Mouse (Mus musculus): ENCODE results near the gene Atp8b4. TPM values are rescaled to one million over a fixed set of nuclear protein-coding genes. Genes with fewer than 3 reads are reported as not detected.

Gene Atp8b4
- polyA plus RNA-seq, 1 experiment from 2014 or later, result 0.12 TPM

DNA sequence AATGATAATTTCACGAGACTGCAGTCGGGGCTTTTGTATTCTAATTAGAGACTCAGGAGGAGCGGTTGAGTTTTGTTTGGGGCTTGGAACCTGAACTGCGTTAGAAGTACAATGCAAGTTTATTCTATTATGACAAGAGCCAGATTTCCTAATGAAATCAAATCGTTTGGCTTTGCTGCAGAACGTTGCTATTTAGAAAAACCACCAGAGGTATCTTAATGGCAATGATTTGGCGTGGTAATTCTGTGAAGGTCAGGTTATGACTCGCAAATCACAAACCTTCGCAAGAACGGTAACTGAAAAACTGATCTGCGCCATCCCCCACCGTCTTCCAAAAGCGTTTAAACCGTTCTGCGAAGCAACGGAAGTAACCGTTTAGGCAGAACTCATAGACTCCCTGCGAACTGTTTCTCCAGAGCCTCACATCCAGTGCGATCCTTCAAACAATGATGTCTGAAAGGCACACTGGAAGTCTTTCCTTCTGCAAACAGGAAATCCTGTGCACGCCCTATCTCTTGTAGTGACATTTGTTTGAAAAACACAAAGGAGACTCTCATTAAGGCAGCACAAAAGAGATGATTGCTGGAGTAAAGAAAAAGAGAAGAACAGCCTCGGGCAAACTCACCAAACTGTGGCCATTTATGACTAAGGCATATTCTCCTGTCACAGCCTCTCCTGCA is 139.2 kb downstream of the Atp8b4 start:
- WGBS, result 73% methylated on average over 21 of the region's 21 CpGs
- Histone ChIP-seq H3K4me1 (peaks cover 4% of the 10 kb centered on the region), H3K4me3 (no peak overlapping the region), H3K27me3 (ENCODE audit: low read depth, poor library complexity, severe bottlenecking) (no peaks in the 10 kb centered on the region), H3K9me3 (replicated peaks) (no peaks in the 10 kb centered on the region), H3K36me3 (no peaks in the 10 kb centered on the region), H3K27ac (replicated peaks) (no peak overlapping the region)
- DNase-seq (ENCODE audit: low spot score), result no peak

DNA sequence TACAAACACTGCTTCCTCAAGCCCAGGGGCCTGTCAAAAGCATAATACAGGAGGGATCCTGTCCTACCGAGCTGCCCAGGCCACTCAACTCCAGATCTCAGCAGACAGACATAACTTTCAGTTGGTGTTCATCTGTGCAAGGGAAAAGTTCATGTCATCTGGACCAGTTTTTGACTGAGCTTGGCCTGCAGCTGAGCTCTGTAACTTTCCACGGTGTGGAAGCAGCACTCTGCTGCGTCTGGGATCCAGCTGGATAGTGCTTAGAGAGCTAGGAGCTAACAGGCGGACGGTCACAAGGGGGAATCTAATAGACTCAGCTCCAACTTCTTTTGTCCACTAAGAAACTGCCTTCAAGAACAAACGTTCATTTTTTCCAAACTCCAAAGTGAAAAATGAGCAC is 139.8 kb downstream of the Atp8b4 start:
- no peaks in the 10 kb centered on the region for H3K36me3 ChIP-seq
- no peak for DNase-seq (ENCODE audit: low spot score)
- H3K9me3 ChIP-seq (replicated peaks), result no peaks in the 10 kb centered on the region
- no peaks in the 10 kb centered on the region for H3K27me3 ChIP-seq (ENCODE audit: low read depth, poor library complexity, severe bottlenecking)
- H3K27ac ChIP-seq (replicated peaks), result no peak overlapping the region
- 62% methylated on average over 6 of the region's 6 CpGs for WGBS
- H3K4me3 ChIP-seq, result no peak overlapping the region
- peaks cover 4% of the 10 kb centered on the region for H3K4me1 ChIP-seq

GRCm38 (mm10) chr2:126359965-126360364 is 140.5 kb downstream of the Atp8b4 start:
- Histone ChIP-seq H3K4me1 (peaks cover 4% of the 10 kb centered on the region), H3K27me3 (ENCODE audit: low read depth, poor library complexity, severe bottlenecking) (no peaks in the 10 kb centered on the region), H3K4me3 (no peak overlapping the region), H3K27ac (replicated peaks) (no peak overlapping the region), H3K9me3 (replicated peaks) (no peaks in the 10 kb centered on the region), H3K36me3 (no peaks in the 10 kb centered on the region)
- no peak for DNase-seq (ENCODE audit: low spot score)
- 83% methylated on average over 3 of the region's 3 CpGs for WGBS

DNA sequence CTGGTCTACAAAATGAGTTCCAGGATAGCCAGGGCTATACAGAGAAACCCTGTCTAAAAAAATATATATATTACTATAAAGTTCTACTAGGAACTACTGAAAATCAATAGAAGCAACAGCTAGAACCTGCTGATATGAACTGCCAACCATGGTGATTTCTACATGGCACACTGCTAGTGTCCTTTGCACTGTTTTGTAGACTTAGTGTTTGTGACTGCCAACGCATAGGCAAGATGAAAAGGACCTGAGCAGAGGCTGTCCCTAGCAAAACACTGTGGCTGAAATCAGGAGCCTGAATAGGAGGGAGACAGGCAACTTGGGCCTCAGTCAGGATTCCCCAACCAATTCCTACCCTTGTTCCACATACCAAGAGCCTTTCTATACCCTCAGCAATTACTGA is 141.2 kb downstream of the Atp8b4 start:
- H3K27ac ChIP-seq (replicated peaks), result no peak overlapping the region
- H3K9me3 ChIP-seq (replicated peaks), result no peaks in the 10 kb centered on the region
- 81% methylated on average over 1 of the region's 1 CpGs for WGBS
- H3K4me1 ChIP-seq, result peaks cover 4% of the 10 kb centered on the region
- H3K27me3 ChIP-seq (ENCODE audit: low read depth, poor library complexity, severe bottlenecking), result no peaks in the 10 kb centered on the region
- no peak overlapping the region for H3K4me3 ChIP-seq
- no peak for DNase-seq (ENCODE audit: low spot score)
- no peaks in the 10 kb centered on the region for H3K36me3 ChIP-seq

DNA sequence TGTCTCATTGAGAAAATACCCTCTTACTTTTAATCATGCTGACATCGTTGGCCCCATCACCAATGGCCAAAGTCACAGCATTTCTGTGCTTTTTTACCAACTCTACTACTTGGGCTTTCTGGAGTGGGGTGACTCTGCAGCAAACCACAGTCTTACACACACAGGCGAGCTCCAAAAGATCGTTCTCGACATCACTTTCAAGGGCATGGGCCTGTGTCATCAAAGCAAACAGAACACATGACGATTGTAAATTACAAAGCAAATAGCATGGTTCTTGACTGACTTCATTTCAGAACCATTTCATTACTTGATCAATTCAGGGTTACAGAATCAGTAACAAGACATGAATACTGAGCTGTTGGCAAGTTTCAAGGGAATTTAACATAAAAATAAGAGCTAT is 141.7 kb downstream of the Atp8b4 start:
- Histone ChIP-seq H3K9me3 (replicated peaks) (no peaks in the 10 kb centered on the region), H3K36me3 (no peaks in the 10 kb centered on the region), H3K4me1 (peaks cover 4% of the 10 kb centered on the region), H3K27ac (replicated peaks) (no peak overlapping the region), H3K4me3 (no peak overlapping the region), H3K27me3 (ENCODE audit: low read depth, poor library complexity, severe bottlenecking) (no peaks in the 10 kb centered on the region)
- no peak for DNase-seq (ENCODE audit: low spot score)
- 91% methylated on average over 5 of the region's 5 CpGs for WGBS

GRCm38 (mm10) chr2:126355259-126355658 is 145.2 kb downstream of the Atp8b4 start:
- no peak overlapping the region for H3K4me3 ChIP-seq
- 100% methylated on average over 2 of the region's 2 CpGs for WGBS
- H3K4me1 ChIP-seq, result no peaks in the 10 kb centered on the region
- no peaks in the 10 kb centered on the region for H3K9me3 ChIP-seq (replicated peaks)
- H3K27me3 ChIP-seq (ENCODE audit: low read depth, poor library complexity, severe bottlenecking), result no peaks in the 10 kb centered on the region
- no peak for DNase-seq (ENCODE audit: low spot score)
- H3K27ac ChIP-seq (replicated peaks), result no peak overlapping the region
- no peaks in the 10 kb centered on the region for H3K36me3 ChIP-seq

DNA sequence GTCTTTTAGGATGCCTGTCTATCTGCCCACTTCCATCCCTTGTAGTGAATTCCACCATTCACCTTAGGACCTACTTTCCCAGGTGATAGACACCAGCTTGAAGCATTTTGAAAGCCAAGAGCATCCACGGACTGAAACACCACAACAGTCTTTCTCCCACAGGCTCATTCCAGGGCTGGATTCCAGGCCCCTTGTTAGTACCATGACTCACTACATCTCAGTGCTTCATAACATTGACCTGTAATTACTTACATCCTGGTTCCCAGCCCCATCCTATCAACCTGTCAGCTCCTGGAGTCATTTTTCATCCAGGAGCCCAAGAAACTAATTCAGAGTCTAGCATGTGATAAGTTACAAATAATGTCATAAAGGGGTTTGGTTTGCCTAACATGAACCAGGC is 148.7 kb downstream of the Atp8b4 start:
- Histone ChIP-seq H3K36me3 (no peaks in the 10 kb centered on the region), H3K27ac (replicated peaks) (no peak overlapping the region), H3K4me3 (no peak overlapping the region), H3K27me3 (ENCODE audit: low read depth, poor library complexity, severe bottlenecking) (no peaks in the 10 kb centered on the region), H3K9me3 (replicated peaks) (no peaks in the 10 kb centered on the region), H3K4me1 (no peaks in the 10 kb centered on the region)
- 88% methylated on average over 1 of the region's 1 CpGs for WGBS
- no peak for DNase-seq (ENCODE audit: low spot score)

DNA sequence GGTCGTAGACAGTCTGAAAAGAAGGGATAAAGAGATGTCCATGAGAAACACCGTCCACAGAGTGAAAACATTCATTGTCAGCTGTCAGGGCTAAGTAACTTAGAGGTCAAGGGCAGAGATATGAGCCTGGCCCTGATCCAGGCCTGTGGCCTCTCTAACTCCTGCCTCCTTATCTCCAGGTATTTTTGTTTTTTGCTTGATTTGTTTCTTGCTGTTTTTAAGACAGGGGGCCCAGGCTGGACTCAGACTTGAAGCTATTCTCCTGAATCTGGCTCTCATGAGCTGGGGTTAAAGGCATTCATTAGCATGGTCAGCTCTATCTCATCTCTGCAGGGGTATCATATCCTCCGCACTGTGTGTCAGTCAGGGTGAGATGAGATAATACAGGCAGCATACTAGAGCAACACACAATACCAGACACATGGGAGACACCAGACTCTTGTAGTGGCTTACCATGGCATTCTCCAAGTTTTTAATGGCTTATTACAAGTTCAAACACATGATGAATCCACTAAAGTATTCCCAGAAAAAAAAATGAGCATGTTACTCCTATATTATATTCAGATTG is 157.4 kb downstream of the Atp8b4 start:
- Histone ChIP-seq H3K4me3 (no peak overlapping the region), H3K27ac (replicated peaks) (no peak overlapping the region), H3K4me1 (peaks cover 5% of the 10 kb centered on the region; the same call in 1 of the 2 replicates), H3K36me3 (no peaks in the 10 kb centered on the region), H3K27me3 (ENCODE audit: low read depth, poor library complexity, severe bottlenecking) (no peaks in the 10 kb centered on the region), H3K9me3 (replicated peaks) (no peaks in the 10 kb centered on the region)
- no peak for DNase-seq (ENCODE audit: low spot score)
- 85% methylated on average over 3 of the region's 3 CpGs for WGBS

- no peak overlapping the region for H3K27ac ChIP-seq (replicated peaks)
- 94% methylated on average over 8 of the region's 8 CpGs for WGBS
These were observed 159.0 kb downstream of the Atp8b4 start for GRCm38 (mm10) chr2:126341521-126341920.

DNA sequence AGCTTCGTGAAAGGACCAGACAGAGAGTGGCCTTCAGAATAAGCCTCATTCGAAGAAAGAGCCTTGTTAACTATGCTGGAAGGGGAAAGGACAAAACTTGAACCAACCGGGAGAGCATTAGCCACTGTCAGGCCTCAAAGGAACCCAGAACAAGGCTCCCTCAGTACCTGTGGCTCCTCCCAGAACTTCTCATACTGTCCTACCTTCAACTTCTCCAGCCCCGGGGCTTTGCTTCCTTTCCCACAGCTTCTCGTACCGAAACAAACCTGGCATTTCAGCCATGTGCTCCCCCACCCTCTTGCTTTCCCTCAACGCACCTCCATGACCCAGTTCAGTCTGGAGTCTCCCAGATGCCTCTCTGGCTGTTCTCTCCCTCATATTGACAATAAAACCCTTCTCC is 160.3 kb downstream of the Atp8b4 start:
- H3K9me3 ChIP-seq (replicated peaks), result no peaks in the 10 kb centered on the region
- H3K4me3 ChIP-seq, result no peak overlapping the region
- H3K27me3 ChIP-seq (ENCODE audit: low read depth, poor library complexity, severe bottlenecking), result no peaks in the 10 kb centered on the region
- H3K36me3 ChIP-seq, result no peaks in the 10 kb centered on the region
- no peak overlapping the region for H3K27ac ChIP-seq (replicated peaks)
- whole genome bisulfite sequencing, result 88% methylated on average over 7 of the region's 7 CpGs
- DNase-seq (ENCODE audit: low spot score), result no peak
- H3K4me1 ChIP-seq, result peaks cover 5% of the 10 kb centered on the region; the same call in 1 of the 2 replicates

More at GRCm38 (mm10) chr2:126341521-126341920, 159.0 kb downstream of the Atp8b4 start:
- no peak overlapping the region for H3K4me3 ChIP-seq
- no peak for DNase-seq (ENCODE audit: low spot score)
- peaks cover 5% of the 10 kb centered on the region; the same call in 1 of the 2 replicates for H3K4me1 ChIP-seq
- no peaks in the 10 kb centered on the region for H3K36me3 ChIP-seq
- H3K9me3 ChIP-seq (replicated peaks), result no peaks in the 10 kb centered on the region
- H3K27me3 ChIP-seq (ENCODE audit: low read depth, poor library complexity, severe bottlenecking), result no peaks in the 10 kb centered on the region

GRCm38 (mm10) chr2:126339516-126339915 is 161.0 kb downstream of the Atp8b4 start:
- Histone ChIP-seq H3K27me3 (ENCODE audit: low read depth, poor library complexity, severe bottlenecking) (no peaks in the 10 kb centered on the region), H3K27ac (replicated peaks) (no peak overlapping the region), H3K4me1 (peaks cover 5% of the 10 kb centered on the region; the same call in 1 of the 2 replicates), H3K9me3 (replicated peaks) (no peaks in the 10 kb centered on the region), H3K36me3 (no peaks in the 10 kb centered on the region), H3K4me3 (no peak overlapping the region)
- DNase-seq (ENCODE audit: low spot score), result no peak
- 68% methylated on average over 8 of the region's 8 CpGs for WGBS

DNA sequence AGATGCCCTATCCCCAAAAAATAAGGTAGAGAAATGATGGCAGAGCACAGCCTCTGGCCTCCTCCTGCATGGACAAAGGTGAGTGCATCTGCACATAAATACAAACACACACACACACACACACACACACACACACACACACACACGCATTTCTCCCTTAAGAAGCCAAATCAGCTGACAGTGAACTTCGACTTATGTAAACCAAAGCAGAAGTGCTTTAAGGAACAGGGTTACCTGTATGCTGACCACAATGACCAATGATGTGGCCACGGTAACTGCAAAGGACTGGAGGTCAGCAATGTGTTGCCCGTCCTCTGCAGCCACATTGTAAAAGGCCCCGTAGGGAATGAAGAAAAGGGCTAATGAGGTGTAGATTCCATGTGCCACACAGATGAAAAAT is 163.3 kb downstream of the Atp8b4 start:
- no peak for DNase-seq (ENCODE audit: low spot score)
- Histone ChIP-seq H3K9me3 (replicated peaks) (no peaks in the 10 kb centered on the region), H3K36me3 (no peaks in the 10 kb centered on the region), H3K27ac (replicated peaks) (no peak overlapping the region), H3K4me1 (peaks cover 5% of the 10 kb centered on the region; the same call in 1 of the 2 replicates), H3K27me3 (ENCODE audit: low read depth, poor library complexity, severe bottlenecking) (no peaks in the 10 kb centered on the region), H3K4me3 (no peak overlapping the region)
- 86% methylated on average over 5 of the region's 5 CpGs for WGBS

DNA sequence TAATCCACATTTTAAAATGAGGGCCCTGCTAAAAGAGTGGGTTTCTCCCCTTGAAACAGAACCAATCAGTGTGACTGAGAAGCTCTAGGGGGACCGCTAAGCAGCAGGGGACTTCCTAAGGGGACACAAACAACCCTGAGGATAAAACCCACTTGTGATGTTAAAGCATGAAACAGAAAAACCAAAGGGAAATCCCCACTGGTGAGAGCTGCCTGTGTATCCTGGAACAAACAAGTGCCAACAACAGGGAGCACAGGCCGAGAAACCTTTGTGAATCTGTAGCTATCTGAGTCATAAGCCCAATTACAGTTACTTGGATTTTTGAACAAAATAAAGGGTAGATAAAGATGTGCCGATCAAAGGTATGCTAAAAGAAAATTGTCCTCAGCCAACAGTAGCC is 168.7 kb downstream of the Atp8b4 start:
- H3K27ac ChIP-seq (replicated peaks), result no peak overlapping the region
- no peak overlapping the region for H3K4me3 ChIP-seq
- 84% methylated on average over 3 of the region's 3 CpGs for WGBS
- no peaks in the 10 kb centered on the region for H3K36me3 ChIP-seq
- no peaks in the 10 kb centered on the region for H3K9me3 ChIP-seq (replicated peaks)
- no peaks in the 10 kb centered on the region for H3K4me1 ChIP-seq
- no peak for DNase-seq (ENCODE audit: low spot score)
- H3K27me3 ChIP-seq (ENCODE audit: low read depth, poor library complexity, severe bottlenecking), result no peaks in the 10 kb centered on the region

Measured in midbrain, embryonic 10.5 days (tissue).